Mouse (Mus musculus) MEL (cell line): ENCODE results near the gene Abcg1. TPM values are rescaled to one million over a fixed set of nuclear protein-coding genes. Genes with fewer than 3 reads are reported as not detected.

ENCODE experiments used
- DNase-seq: peaks from one replicate; pipeline ENCODE4 v3.0.0; 2011; ENCODE audit warnings: low read depth, low spot score
- H3K27ac ChIP-seq: 2 replicates; pipeline ENCODE4 v1.5.1; 2012; ENCODE audit warnings: low read depth, mild to moderate bottlenecking, control low read depth, low read length, moderate library complexity; ENCODE audit not compliant: control insufficient read depth
- H3K27me3 ChIP-seq, 2 experiments: fragments of 150-350 bp in 1 of 2; sonication (generic) in 1 of 2; 2 replicates each; pipeline ENCODE4 v1.6.1; 2012; ENCODE audit warnings: low read length in 2 of 2, mild to moderate bottlenecking in 2 of 2, improper control_type of control experiment in 1 of 2, moderate library complexity in 1 of 2; ENCODE audit not compliant: insufficient read depth in 2 of 2, control insufficient read depth in 1 of 2
- H3K36me3 ChIP-seq, 2 experiments: 2 replicates each; pipeline ENCODE4 v1.6.1; 2012 to 2014; ENCODE audit warnings: low read length in 2 of 2, improper control_type of control experiment in 1 of 2, inconsistent platforms in 1 of 2, mild to moderate bottlenecking in 1 of 2; ENCODE audit not compliant: insufficient read depth in 2 of 2, control insufficient read depth in 1 of 2
- H3K4me1 ChIP-seq, 2 experiments: fragments of 150-350 bp in 1 of 2; sonication (generic) in 1 of 2; 2 replicates each; pipeline ENCODE4 v1.6.1; 2012; ENCODE audit warnings: low read length in 2 of 2, improper control_type of control experiment in 1 of 2, mild to moderate bottlenecking in 1 of 2; ENCODE audit not compliant: insufficient read depth in 2 of 2, control insufficient read depth in 1 of 2
- H3K4me3 ChIP-seq, 2 experiments: fragments of 150-350 bp in 1 of 2; sonication (generic) in 1 of 2; 2 replicates each; pipeline ENCODE4 v1.5.1; 2012; ENCODE audit warnings: low read depth in 2 of 2, low read length in 2 of 2, mild to moderate bottlenecking in 2 of 2, moderate library complexity in 2 of 2, control low read depth in 1 of 2, improper control_type of control experiment in 1 of 2; ENCODE audit not compliant: control insufficient read depth in 1 of 2, insufficient read depth in 1 of 2
- H3K79me2 ChIP-seq: 2 replicates; pipeline ENCODE4 v1.6.1; 2012; ENCODE audit warnings: mild to moderate bottlenecking, low read length, moderate library complexity; ENCODE audit not compliant: control insufficient read depth, poor library complexity, insufficient read depth
- H3K9ac ChIP-seq: 2 replicates; pipeline ENCODE4 v1.6.1; 2012; ENCODE audit warnings: low read depth, mild to moderate bottlenecking, control low read depth, low read length, moderate library complexity; ENCODE audit not compliant: control insufficient read depth, poor library complexity, severe bottlenecking
- H3K9me3 ChIP-seq: fragments of 150-350 bp; sonication (generic); replicated peaks from 2 replicates; pipeline ENCODE4 v1.6.1; 2012; ENCODE audit warnings: mild to moderate bottlenecking, low read length, improper control_type of control experiment, moderate library complexity; ENCODE audit not compliant: insufficient read depth
- BHLHE40 ChIP-seq: IDR thresholded peaks from 2 replicates; pipeline ENCODE4 v1.6.1; 2012; ENCODE audit warnings: low read depth, mild to moderate bottlenecking, inconsistent platforms, low read length, improper control_type of control experiment, borderline replicate concordance
- CHD1 ChIP-seq: IDR thresholded peaks from 2 replicates; pipeline ENCODE4 v1.6.1; 2012; ENCODE audit warnings: low read depth, mild to moderate bottlenecking, inconsistent platforms, low read length, improper control_type of control experiment
- CTCF ChIP-seq, 3 experiments: IDR thresholded peaks in 2 of 3; conservative IDR thresholded peaks in 1 of 3; 2 replicates each; pipeline ENCODE4 v1.5.1; 2011 to 2012; ENCODE audit warnings: low read length in 3 of 3, low read depth in 2 of 3, mild to moderate bottlenecking in 2 of 3, improper control_type of control experiment in 1 of 3, inconsistent platforms in 1 of 3, mixed read lengths in 1 of 3, moderate library complexity in 1 of 3; ENCODE audit not compliant: control insufficient read depth in 1 of 3, insufficient read depth in 1 of 3, poor library complexity in 1 of 3, severe bottlenecking in 1 of 3
- E2F4 ChIP-seq: IDR thresholded peaks from 2 replicates; pipeline ENCODE4 v1.6.1; 2011; ENCODE audit warnings: low read depth, low read length, improper control_type of control experiment, borderline replicate concordance
- ELF1 ChIP-seq: IDR thresholded peaks from 2 replicates; pipeline ENCODE4 v1.6.1; 2014; ENCODE audit warnings: low read depth, mild to moderate bottlenecking, inconsistent platforms, low read length, improper control_type of control experiment, moderate library complexity
- ETS1 ChIP-seq: IDR thresholded peaks from 2 replicates; pipeline ENCODE4 v1.6.1; 2012; ENCODE audit warnings: low read depth, mild to moderate bottlenecking, inconsistent platforms, low read length, improper control_type of control experiment, moderate library complexity
- GATA1 ChIP-seq: IDR thresholded peaks from 2 replicates; pipeline ENCODE4 v1.6.1; 2011; ENCODE audit warnings: low read depth, low read length, improper control_type of control experiment
- JUND ChIP-seq: IDR thresholded peaks from 2 replicates; pipeline ENCODE4 v1.6.1; 2011; ENCODE audit warnings: low read depth, mild to moderate bottlenecking, improper control_type of control experiment, low read length
- MAFK ChIP-seq: IDR thresholded peaks from 2 replicates; pipeline ENCODE4 v1.6.1; 2011; ENCODE audit warnings: low read depth, mild to moderate bottlenecking, low read length, improper control_type of control experiment, borderline replicate concordance
- MAX ChIP-seq: IDR thresholded peaks from 2 replicates; pipeline ENCODE4 v1.6.1; 2011; ENCODE audit warnings: low read length, improper control_type of control experiment
- MAZ ChIP-seq: IDR thresholded peaks from 2 replicates; pipeline ENCODE4 v1.6.1; 2012; ENCODE audit warnings: low read depth, mild to moderate bottlenecking, inconsistent platforms, low read length, improper control_type of control experiment
- MEF2A ChIP-seq: IDR thresholded peaks from 2 replicates; pipeline ENCODE4 v1.6.1; 2014; ENCODE audit warnings: low read depth, mild to moderate bottlenecking, inconsistent platforms, low read length, improper control_type of control experiment; ENCODE audit not compliant: poor library complexity, insufficient replicate concordance, severe bottlenecking; ENCODE audit errors: extremely low read depth
- MXI1 ChIP-seq: IDR thresholded peaks from 2 replicates; pipeline ENCODE4 v1.6.1; 2011; ENCODE audit warnings: mild to moderate bottlenecking, low read depth, low read length, improper control_type of control experiment
- MYC ChIP-seq: IDR thresholded peaks from 2 replicates; pipeline ENCODE4 v1.6.1; 2011; ENCODE audit warnings: low read depth, mild to moderate bottlenecking, low read length, improper control_type of control experiment, moderate library complexity
- NELFE ChIP-seq: IDR thresholded peaks from 2 replicates; pipeline ENCODE4 v1.6.1; 2011; ENCODE audit warnings: low read depth, low read length, improper control_type of control experiment
- NRF1 ChIP-seq: IDR thresholded peaks from 2 replicates; pipeline ENCODE4 v1.6.1; 2014; ENCODE audit warnings: low read depth, mild to moderate bottlenecking, inconsistent platforms, low read length, improper control_type of control experiment, moderate library complexity; ENCODE audit not compliant: poor library complexity, insufficient read depth, severe bottlenecking
- POLR2A ChIP-seq, 2 experiments: IDR thresholded peaks; 2 replicates each; pipeline ENCODE4 v1.6.1; 2011 to 2012; ENCODE audit warnings: low read length in 2 of 2, mild to moderate bottlenecking in 2 of 2, control low read depth in 1 of 2, improper control_type of control experiment in 1 of 2, low read depth in 1 of 2, moderate library complexity in 1 of 2; ENCODE audit not compliant: control insufficient read depth in 1 of 2, insufficient read depth in 1 of 2, poor library complexity in 1 of 2
- POLR2AphosphoS2 ChIP-seq: IDR thresholded peaks from 2 replicates; pipeline ENCODE4 v1.6.1; 2011; ENCODE audit warnings: low read length, improper control_type of control experiment
- POLR2AphosphoS5 ChIP-seq: IDR thresholded peaks from 2 replicates; pipeline ENCODE4 v1.6.1; 2012; ENCODE audit warnings: low read depth, borderline replicate concordance, mild to moderate bottlenecking, inconsistent platforms, low read length, moderate library complexity, mixed read lengths
- SIN3A ChIP-seq: IDR thresholded peaks from 2 replicates; pipeline ENCODE4 v1.6.1; 2012; ENCODE audit warnings: low read length, improper control_type of control experiment, inconsistent platforms
- SMC3 ChIP-seq: IDR thresholded peaks from 2 replicates; pipeline ENCODE4 v1.6.1; 2011; ENCODE audit warnings: low read depth, low read length, improper control_type of control experiment
- TAL1 ChIP-seq: IDR thresholded peaks from 2 replicates; pipeline ENCODE4 v1.6.1; 2012; ENCODE audit warnings: mild to moderate bottlenecking, inconsistent platforms, low read length, moderate library complexity, mixed read lengths
- TBP ChIP-seq: IDR thresholded peaks from 2 replicates; pipeline ENCODE4 v1.8.0; 2011; ENCODE audit warnings: low read depth, low read length, improper control_type of control experiment
- UBTF ChIP-seq: IDR thresholded peaks from 2 replicates; pipeline ENCODE4 v1.6.1; 2012; ENCODE audit warnings: low read depth, mild to moderate bottlenecking, inconsistent platforms, low read length, improper control_type of control experiment, moderate library complexity, borderline replicate concordance; ENCODE audit not compliant: insufficient read depth
- USF1 ChIP-seq: IDR thresholded peaks from 2 replicates; pipeline ENCODE4 v1.6.1; 2014; ENCODE audit warnings: low read depth, mild to moderate bottlenecking, inconsistent platforms, low read length, improper control_type of control experiment, moderate library complexity
- ZKSCAN1 ChIP-seq: IDR thresholded peaks from 2 replicates; pipeline ENCODE4 v1.6.1; 2012; ENCODE audit warnings: low read depth, mild to moderate bottlenecking, inconsistent platforms, low read length, improper control_type of control experiment, moderate library complexity
- ZMIZ1 ChIP-seq: IDR thresholded peaks from 2 replicates; pipeline ENCODE4 v1.6.1; 2012; ENCODE audit warnings: low read depth, mild to moderate bottlenecking, inconsistent platforms, low read length, improper control_type of control experiment, moderate library complexity
- ZNF384 ChIP-seq: IDR thresholded peaks from 2 replicates; pipeline ENCODE4 v1.6.1; 2012; ENCODE audit warnings: low read depth, mild to moderate bottlenecking, inconsistent platforms, low read length, improper control_type of control experiment
- polyA plus RNA-seq, 2 experiments: library from polyadenylated mRNA; stranded (reverse) in 1 of 2; unstranded in 1 of 2; fragments of >175 nt in 1 of 2; fragments of >200 nt in 1 of 2; gene quantifications; 2 replicates each; pipeline versions ENCODE4 v1.2.1 to v1.2.4; 2012; ENCODE audit warnings: low replicate concordance in 2 of 2, low read depth in 1 of 2; ENCODE audit not compliant: insufficient read length in 2 of 2, insufficient read depth in 1 of 2, missing spikeins in 1 of 2
- total RNA-seq: library from RNA; depleted of rRNA; stranded (reverse); fragments of 300-350 nt; gene quantifications from 2 replicates; pipeline ENCODE4 v1.2.3, GENCODE M21; 2012

The Abcg1 gene
- total and polyA plus RNA-seq, 3 experiments, result 11.6 to 18.0 TPM; not detected in 1

DNA sequence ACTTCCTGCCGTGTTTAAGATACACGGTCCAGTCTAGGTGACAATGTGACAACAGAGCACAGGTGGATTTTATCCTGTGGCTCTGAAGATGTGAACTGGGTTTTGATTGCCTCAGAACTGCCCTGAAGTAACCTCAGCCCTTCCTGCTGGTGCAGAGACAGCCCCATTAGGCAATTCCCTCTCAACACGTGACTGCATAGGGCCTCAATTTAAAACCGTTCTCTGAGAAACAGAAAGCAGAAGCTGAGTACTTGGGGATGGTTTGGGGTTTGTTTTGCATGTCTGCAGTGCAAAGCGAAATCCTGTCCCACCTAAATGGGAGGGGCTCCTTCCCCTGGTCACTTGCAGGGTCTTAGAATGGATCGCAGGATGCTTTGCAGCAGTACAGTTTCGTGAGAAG is 17.8 kb upstream of the Abcg1 start (continued):
- TF ChIP-seq POLR2AphosphoS5 (no peak), TAL1 (no peak), MAFK (no peak), POLR2AphosphoS2 (no peak), USF1 (peak; percentile 97), SIN3A (peak; percentile 74), TBP (peak; percentile 67), JUND (no peak), NRF1 (no peak)

GRCm38 (mm10) chr17:31040421-31040820 is 17.1 kb upstream of the Abcg1 start:
- Histone ChIP-seq H3K79me2 (no peaks in the 10 kb centered on the region), H3K9me3 (no peaks in the 10 kb centered on the region), H3K9ac (no peak overlapping the region), H3K4me1 (peaks cover 19 to 35% of the 10 kb centered on the region in 2 experiments), H3K4me3 (no peak overlapping the region), H3K27me3 (no peaks in the 10 kb centered on the region), H3K36me3 (peaks cover 0 to 30% of the 10 kb centered on the region in 2 experiments; a peak in 2 of 4 replicates), H3K27ac (peak overlapping the region; percentile 76)
- DNase-seq, result no peak
- TF ChIP-seq MAZ (no peak), MAFK (no peak), ZNF384 (0 out of 2 replicates have a peak, but pooled peaks have one; percentile 7), MEF2A (no peak), USF1 (peak; percentile 44; the same call in 1 of the 2 replicates)

GRCm38 (mm10) chr17:31042751-31043150 is 14.7 kb upstream of the Abcg1 start:
- Histone ChIP-seq H3K27ac (no peak overlapping the region), H3K4me3 (no peak overlapping the region), H3K36me3 (peaks cover 0 to 27% of the 10 kb centered on the region in 2 experiments; a peak in 2 of 4 replicates), H3K9ac (no peak overlapping the region), H3K27me3 (no peaks in the 10 kb centered on the region), H3K4me1 (peaks cover 19 to 26% of the 10 kb centered on the region in 2 experiments), H3K79me2 (no peaks in the 10 kb centered on the region), H3K9me3 (no peaks in the 10 kb centered on the region)
- DNase-seq, result no peak
- no peak for TF ChIP-seq MAX
- no peak for TF ChIP-seq NRF1
- no peak for TF ChIP-seq CTCF (IDR thresholded peaks at IDR 0.05 in 2 of 3, conservative IDR thresholded peaks at IDR 0.05 in 1 of 3; ENCODE audit: control insufficient read depth in 1 of 3, insufficient read depth in 1 of 3, low read depth in 2 of 3, low read length in 3 of 3, poor library complexity in 1 of 3, severe bottlenecking in 1 of 3)
- no peak for TF ChIP-seq SMC3
- TF ChIP-seq TBP, result no peak
- no peak for TF ChIP-seq UBTF
- no peak for TF ChIP-seq NELFE
- no peak for TF ChIP-seq CHD1
- TF ChIP-seq E2F4, result no peak
- no peak for TF ChIP-seq POLR2A (IDR thresholded peaks at IDR 0.05; ENCODE audit: control insufficient read depth in 1 of 2, insufficient read depth in 1 of 2, low read depth in 1 of 2, low read length in 2 of 2, poor library complexity in 1 of 2)
- TF ChIP-seq ETS1, result no peak
- TF ChIP-seq ZKSCAN1, result no peak
- no peak for TF ChIP-seq MXI1
- TF ChIP-seq ZMIZ1, result no peak
- no peak for TF ChIP-seq ELF1
- TF ChIP-seq MYC, result no peak
- TF ChIP-seq GATA1, result no peak
- TF ChIP-seq BHLHE40, result no peak
